Mouse (Mus musculus) forebrain, embryonic 15.5 days (tissue): ENCODE data around the gene Tmem54. TPM values are rescaled to one million over a fixed set of nuclear protein-coding genes. Genes with fewer than 3 reads are reported as not detected.

Experiments used
- ATAC-seq: fragments of 200-750 bp; cut with Nextera tagmentation; replicated peaks from 2 replicates; pipeline ENCODE4 v1.8.0; 2017; ENCODE audit warnings: mild to moderate bottlenecking, moderate TSS enrichment, moderate library complexity
- H3K27ac ChIP-seq: fragments of 300-500 bp; sonication (generic); replicated peaks from 2 replicates; pipeline ENCODE4 v1.5.1; 2015; ENCODE audit warnings: mild to moderate bottlenecking, inconsistent platforms
- H3K27me3 ChIP-seq: fragments of 300-500 bp; sonication (generic); 2 replicates; pipeline ENCODE4 v1.6.1; 2015; ENCODE audit warnings: inconsistent platforms
- H3K36me3 ChIP-seq: fragments of 300-500 bp; sonication (generic); 2 replicates; pipeline ENCODE4 v1.6.1; 2015; ENCODE audit warnings: mild to moderate bottlenecking, inconsistent platforms
- H3K4me1 ChIP-seq: fragments of 300-500 bp; sonication (generic); 2 replicates; pipeline ENCODE4 v1.6.1; 2015; ENCODE audit warnings: inconsistent platforms
- H3K4me2 ChIP-seq: fragments of 300-500 bp; sonication (generic); replicated peaks from 2 replicates; pipeline ENCODE4 v1.6.1; 2015; ENCODE audit warnings: mild to moderate bottlenecking, inconsistent platforms
- H3K4me3 ChIP-seq: fragments of 300-500 bp; sonication (generic); 2 replicates; pipeline ENCODE4 v1.5.1; 2015; ENCODE audit warnings: mild to moderate bottlenecking, inconsistent platforms
- H3K9ac ChIP-seq: fragments of 300-500 bp; sonication (generic); replicated peaks from 2 replicates; pipeline ENCODE4 v1.6.1; 2015; ENCODE audit warnings: mild to moderate bottlenecking, inconsistent platforms
- H3K9me3 ChIP-seq: fragments of 300-500 bp; sonication (generic); 2 replicates; pipeline ENCODE4 v1.6.1; 2016; ENCODE audit warnings: inconsistent platforms
- WGBS: fragments of 180-500 bp; shearing (Covaris S2); methylation state at CpG from one replicate; pipeline ENCODE4 v1.1.7; 2015; ENCODE audit warnings: mixed read lengths; 5-methylcytosine and 5-hydroxymethylcytosine counted together
- polyA plus RNA-seq: library from polyadenylated mRNA; unstranded; fragments of >200 nt; fragmentation: Nextera tagmentation; extraction: Ambion mirVana; gene quantifications from 2 replicates; pipeline ENCODE4 v1.2.1, GENCODE M21; 2015

The Tmem54 gene
- polyA plus RNA-seq, 1 experiment from 2014 or later: not detected

DNA sequence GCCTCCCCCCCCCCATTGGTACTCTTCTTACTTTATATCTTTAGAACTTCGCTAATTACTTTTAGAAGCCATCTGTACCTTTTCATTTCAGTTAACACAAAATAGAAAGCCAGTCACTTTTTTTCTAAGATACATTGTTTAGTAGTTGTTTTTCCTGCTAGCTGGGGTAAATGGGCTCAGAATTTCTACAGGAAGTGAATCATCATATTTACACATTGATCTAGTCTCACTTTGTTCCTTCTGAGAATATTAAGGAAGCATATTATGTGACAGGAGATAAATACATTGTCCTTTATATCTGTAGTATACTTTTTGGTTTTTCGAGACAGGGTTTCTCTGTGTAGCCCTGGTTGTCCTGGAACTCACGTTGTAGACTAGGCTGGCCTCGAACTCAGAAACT lies 36.5 kb upstream of the Tmem54 start:
- Histone ChIP-seq H3K9ac (no peak overlapping the region), H3K9me3 (no peaks in the 10 kb centered on the region), H3K36me3 (peaks cover 6% of the 10 kb centered on the region; the same call in 1 of the 2 replicates), H3K27me3 (no peaks in the 10 kb centered on the region), H3K4me2 (no peak overlapping the region), H3K4me1 (no peaks in the 10 kb centered on the region), H3K4me3 (no peak overlapping the region), H3K27ac (no peak overlapping the region)
- ATAC-seq: no peak
- 96% methylated on average over 4 of the region's 4 CpGs for WGBS

DNA sequence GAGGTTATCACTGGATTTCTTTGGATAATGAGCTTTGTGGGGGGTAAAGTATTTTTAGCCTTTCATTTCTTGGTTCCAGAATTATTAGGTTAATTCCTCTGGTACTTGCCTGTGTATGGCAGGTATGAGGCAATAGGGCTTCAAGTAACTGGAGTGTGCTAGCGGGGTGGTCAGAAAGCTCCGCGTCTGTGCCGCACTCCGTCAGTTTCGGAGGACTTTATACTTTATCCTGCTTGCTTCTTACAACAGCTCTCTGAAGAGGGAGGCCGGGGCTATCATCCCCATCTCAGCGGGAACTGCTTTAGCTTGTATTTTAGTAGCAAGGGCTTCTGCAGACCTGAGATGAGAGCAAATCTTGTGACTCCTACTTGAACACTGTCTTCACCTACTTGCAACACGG lies 26.2 kb upstream of the Tmem54 start:
- Histone ChIP-seq H3K36me3 (peaks cover 77% of the 10 kb centered on the region), H3K27me3 (no peaks in the 10 kb centered on the region), H3K4me1 (no peaks in the 10 kb centered on the region), H3K9ac (no peak overlapping the region), H3K27ac (no peak overlapping the region), H3K9me3 (no peaks in the 10 kb centered on the region), H3K4me3 (no peak overlapping the region), H3K4me2 (no peak overlapping the region)
- ATAC-seq: no peak
- WGBS: 92% methylated on average over 9 of the region's 9 CpGs

DNA sequence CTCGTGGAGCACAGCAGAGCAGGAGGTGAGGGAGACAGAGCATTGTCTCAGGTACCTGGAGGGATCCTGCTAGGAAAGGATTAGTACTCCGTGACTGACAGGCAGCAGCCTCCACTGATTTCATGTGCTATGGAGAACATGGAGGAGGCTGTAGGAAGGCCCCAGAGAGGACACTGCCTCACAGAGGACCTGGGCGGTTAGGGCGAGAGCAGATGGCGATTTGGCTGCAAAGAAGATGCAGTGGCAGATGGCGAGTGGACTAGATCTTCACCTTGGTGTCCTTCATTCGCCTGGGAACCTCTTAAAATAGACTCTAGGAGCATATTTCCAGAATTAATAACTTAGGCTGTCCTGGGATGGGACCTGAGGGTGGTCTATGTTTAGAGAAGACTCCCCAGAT lies 24.3 kb upstream of the Tmem54 start:
- no peaks in the 10 kb centered on the region for H3K4me1 ChIP-seq
- ATAC-seq: no peak
- no peak overlapping the region for H3K4me2 ChIP-seq
- no peaks in the 10 kb centered on the region for H3K9me3 ChIP-seq
- no peak overlapping the region for H3K27ac ChIP-seq
- H3K36me3 ChIP-seq: peaks cover 72% of the 10 kb centered on the region
- 84% methylated on average over 7 of the region's 7 CpGs for WGBS
- H3K27me3 ChIP-seq: no peaks in the 10 kb centered on the region
- no peak overlapping the region for H3K9ac ChIP-seq
- no peak overlapping the region for H3K4me3 ChIP-seq

- Histone ChIP-seq H3K9me3 (no peaks in the 10 kb centered on the region), H3K9ac (no peak overlapping the region), H3K4me2 (no peak overlapping the region), H3K36me3 (peaks cover 69% of the 10 kb centered on the region), H3K4me3 (no peak overlapping the region), H3K27me3 (no peaks in the 10 kb centered on the region), H3K27ac (no peak overlapping the region), H3K4me1 (no peaks in the 10 kb centered on the region)
- no peak for ATAC-seq
- 58% methylated on average over 6 of the region's 6 CpGs for WGBS
Observed at GRCm38 (mm10) chr4:129081512-129081911, 23.8 kb upstream of the Tmem54 start.

DNA sequence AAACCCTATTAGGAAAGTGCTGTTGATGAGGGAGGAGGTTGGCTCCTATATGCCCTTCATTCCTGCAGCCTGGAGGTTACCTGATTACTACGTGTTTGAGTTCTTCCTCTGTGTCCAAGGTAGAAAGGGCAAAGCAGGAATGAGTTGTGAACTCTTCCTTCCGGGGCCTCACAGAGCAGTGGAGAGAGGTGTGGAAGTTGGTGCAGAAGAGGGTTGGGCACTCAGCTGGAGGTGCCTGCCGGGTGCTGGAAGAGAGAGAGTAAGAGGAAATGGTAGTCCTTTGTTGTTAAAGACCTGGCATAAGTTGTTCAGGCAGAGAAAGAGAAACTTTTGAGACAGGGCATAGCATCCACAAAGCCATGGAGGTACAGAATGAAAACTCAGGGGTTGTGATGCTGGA lies 23.4 kb upstream of the Tmem54 start:
- Histone ChIP-seq H3K9me3 (no peaks in the 10 kb centered on the region), H3K4me3 (no peak overlapping the region), H3K36me3 (peaks cover 64% of the 10 kb centered on the region), H3K27me3 (no peaks in the 10 kb centered on the region), H3K9ac (no peak overlapping the region), H3K4me1 (no peaks in the 10 kb centered on the region), H3K4me2 (no peak overlapping the region), H3K27ac (no peak overlapping the region)
- ATAC-seq: no peak
- 83% methylated on average over 3 of the region's 3 CpGs for WGBS

GRCm38 (mm10) chr4:129082379-129083115 lies 22.8 kb upstream of the Tmem54 start:
- 43% methylated on average over 10 of the region's 10 CpGs for WGBS
- H3K9me3 ChIP-seq: no peaks in the 10 kb centered on the region
- H3K27me3 ChIP-seq: no peaks in the 10 kb centered on the region
- H3K36me3 ChIP-seq: peaks cover 61% of the 10 kb centered on the region
- ATAC-seq: peak; percentile 69; the same call in 1 of the 2 replicates
- H3K4me1 ChIP-seq: no peaks in the 10 kb centered on the region
- H3K9ac ChIP-seq: no peak overlapping the region
- no peak overlapping the region for H3K4me2 ChIP-seq
- no peak overlapping the region for H3K4me3 ChIP-seq
- H3K27ac ChIP-seq: no peak overlapping the region

DNA sequence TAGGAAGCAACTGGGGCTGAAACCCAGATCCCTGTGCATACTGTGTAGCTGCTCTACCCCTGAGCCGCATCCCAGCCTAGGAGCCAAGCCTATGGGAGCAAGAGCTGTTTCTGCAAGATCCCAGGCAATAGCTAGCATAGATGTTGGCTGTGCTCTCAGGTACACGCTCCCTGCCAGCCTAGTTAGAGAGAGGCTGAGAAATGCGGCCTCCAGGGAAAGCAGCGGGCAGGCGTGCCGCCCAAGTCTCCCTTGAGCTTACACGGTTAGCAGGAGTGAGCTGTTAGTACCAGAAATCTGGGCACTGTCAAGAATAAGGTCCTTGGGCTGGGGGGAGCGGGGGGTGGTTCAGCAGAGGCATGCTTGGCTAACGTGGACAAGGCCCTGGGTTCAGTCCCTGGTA lies 20.5 kb upstream of the Tmem54 start:
- no peak overlapping the region for H3K9ac ChIP-seq
- no peak for ATAC-seq
- no peaks in the 10 kb centered on the region for H3K4me1 ChIP-seq
- no peaks in the 10 kb centered on the region for H3K9me3 ChIP-seq
- peaks cover 39% of the 10 kb centered on the region for H3K36me3 ChIP-seq
- H3K4me3 ChIP-seq: no peak overlapping the region
- no peak overlapping the region for H3K27ac ChIP-seq
- 91% methylated on average over 9 of the region's 9 CpGs for WGBS
- no peaks in the 10 kb centered on the region for H3K27me3 ChIP-seq
- no peak overlapping the region for H3K4me2 ChIP-seq

- Histone ChIP-seq H3K9ac (no peak overlapping the region), H3K27ac (no peak overlapping the region), H3K4me3 (no peak overlapping the region), H3K9me3 (no peaks in the 10 kb centered on the region), H3K36me3 (peaks cover 28% of the 10 kb centered on the region), H3K4me1 (no peaks in the 10 kb centered on the region), H3K4me2 (no peak overlapping the region), H3K27me3 (no peaks in the 10 kb centered on the region)
- WGBS: 28% methylated on average over 8 of the region's 8 CpGs
- peak; percentile 60; the same call in 1 of the 2 replicates for ATAC-seq
Observed at GRCm38 (mm10) chr4:129086078-129086477, 19.3 kb upstream of the Tmem54 start.

DNA sequence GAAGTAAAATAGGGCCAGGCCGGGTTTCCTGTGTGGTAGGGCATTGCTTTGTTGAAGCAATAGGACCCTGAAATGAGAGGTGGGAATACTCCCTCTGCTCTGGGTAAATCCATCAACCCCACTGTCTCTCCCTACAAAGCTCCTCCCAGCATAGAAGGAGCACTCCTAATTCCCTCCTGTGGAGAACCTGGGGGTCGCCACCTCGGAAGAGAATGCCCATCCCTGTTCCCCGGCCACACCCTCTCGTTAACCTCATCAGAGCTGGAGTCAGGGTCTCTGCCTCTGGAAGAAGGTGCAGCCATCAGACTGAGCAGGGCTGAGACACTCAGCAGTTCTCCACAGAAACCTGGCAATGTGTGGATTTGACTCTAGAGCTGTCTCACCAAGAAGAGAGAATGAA lies 17.5 kb upstream of the Tmem54 start:
- Histone ChIP-seq H3K4me3 (no peak overlapping the region), H3K27ac (no peak overlapping the region), H3K36me3 (peaks cover 18% of the 10 kb centered on the region), H3K4me1 (no peaks in the 10 kb centered on the region), H3K9ac (no peak overlapping the region), H3K9me3 (no peaks in the 10 kb centered on the region), H3K4me2 (no peak overlapping the region), H3K27me3 (no peaks in the 10 kb centered on the region)
- 42% methylated on average over 5 of the region's 5 CpGs for WGBS
- ATAC-seq: no peak

GRCm38 (mm10) chr4:129095276-129095675 lies 10.1 kb upstream of the Tmem54 start:
- no peak for ATAC-seq
- no peaks in the 10 kb centered on the region for H3K4me1 ChIP-seq
- no peaks in the 10 kb centered on the region for H3K36me3 ChIP-seq
- H3K9ac ChIP-seq: no peak overlapping the region
- no peaks in the 10 kb centered on the region for H3K9me3 ChIP-seq
- H3K4me3 ChIP-seq: no peak overlapping the region
- H3K27me3 ChIP-seq: no peaks in the 10 kb centered on the region
- WGBS: 35% methylated on average over 15 of the region's 15 CpGs
- no peak overlapping the region for H3K27ac ChIP-seq
- no peak overlapping the region for H3K4me2 ChIP-seq

DNA sequence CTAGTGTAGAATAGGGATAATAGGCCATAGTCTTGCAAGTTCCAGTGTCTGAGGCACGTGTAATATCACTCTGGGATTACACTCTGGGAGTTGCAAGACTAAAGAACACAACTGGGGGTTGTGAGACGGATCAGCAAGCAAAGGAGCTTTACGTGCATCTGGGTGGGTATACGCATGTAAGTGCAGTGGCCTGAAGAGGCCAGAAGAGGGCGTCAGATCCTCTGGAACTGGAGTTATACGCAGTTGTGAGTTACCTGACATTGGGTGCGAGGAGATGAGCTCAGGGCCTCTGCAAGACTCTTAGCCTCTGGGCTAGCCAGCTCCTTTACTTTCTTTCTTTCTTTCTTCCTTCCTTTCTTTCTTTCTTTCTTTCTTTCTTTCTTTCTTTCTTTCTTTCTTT lies 8.3 kb upstream of the Tmem54 start:
- WGBS: 80% methylated on average over 7 of the region's 7 CpGs
- no peaks in the 10 kb centered on the region for H3K36me3 ChIP-seq
- no peaks in the 10 kb centered on the region for H3K4me1 ChIP-seq
- H3K9me3 ChIP-seq: no peaks in the 10 kb centered on the region
- H3K4me2 ChIP-seq: no peak overlapping the region
- no peak overlapping the region for H3K4me3 ChIP-seq
- ATAC-seq: no peak
- H3K27ac ChIP-seq: no peak overlapping the region
- H3K27me3 ChIP-seq: no peaks in the 10 kb centered on the region
- no peak overlapping the region for H3K9ac ChIP-seq

DNA sequence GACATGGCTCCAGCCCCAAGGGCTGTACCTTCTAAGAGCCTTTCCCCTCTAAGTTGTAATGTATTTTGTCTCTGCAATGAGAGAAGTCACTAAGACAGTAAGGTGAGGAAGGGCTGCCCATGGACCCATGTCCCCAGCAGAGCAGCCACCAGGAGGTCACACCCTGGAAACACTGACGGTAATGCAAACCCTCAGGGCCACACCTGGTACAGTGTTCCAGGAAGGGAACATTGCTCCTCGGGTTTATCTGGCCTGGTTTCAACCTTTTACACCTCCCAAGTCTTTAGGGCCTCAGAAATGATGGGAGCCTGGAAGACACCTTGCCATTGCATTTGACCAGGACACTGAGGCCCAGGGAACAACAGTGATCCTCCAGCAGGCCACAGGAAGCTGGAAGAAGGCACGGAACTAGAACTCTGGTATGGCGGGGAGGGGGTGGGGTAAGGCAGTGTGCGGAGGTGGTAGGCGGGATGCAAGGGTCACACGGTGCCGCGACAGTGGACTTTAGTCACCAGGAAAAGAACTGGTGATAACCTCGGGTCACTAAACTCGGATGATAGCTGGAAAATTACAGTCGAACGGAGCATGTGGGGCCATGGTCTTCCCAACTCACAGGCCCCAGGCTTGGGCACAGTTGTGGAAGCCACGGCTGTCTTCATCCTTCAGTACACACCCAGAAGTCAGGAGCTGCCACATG lies 3.1 kb upstream of the Tmem54 start:
- 86% methylated on average over 14 of the region's 14 CpGs for WGBS
- Histone ChIP-seq H3K4me2 (no peak overlapping the region), H3K9me3 (no peaks in the 10 kb centered on the region), H3K4me3 (no peak overlapping the region), H3K4me1 (peaks cover 5% of the 10 kb centered on the region), H3K9ac (no peak overlapping the region), H3K27ac (no peak overlapping the region), H3K36me3 (no peaks in the 10 kb centered on the region), H3K27me3 (peaks cover 35% of the 10 kb centered on the region)
- ATAC-seq: no peak
